Mouse (Mus musculus) cerebellum, postnatal 25 days (tissue): Measurements from ENCODE around the gene Krtap1-3.

Source experiments
- DNase-seq, 2 experiments: peaks; one replicate each; pipeline ENCODE4 v3.0.0; 2021; ENCODE audit warnings: mixed read lengths in 2 of 2

Gene Krtap1-3

GRCm38 (mm10) chr11:99557976-99558745, 33.0 kb downstream of the Krtap1-3 start:
- no peak for DNase-seq

DNA sequence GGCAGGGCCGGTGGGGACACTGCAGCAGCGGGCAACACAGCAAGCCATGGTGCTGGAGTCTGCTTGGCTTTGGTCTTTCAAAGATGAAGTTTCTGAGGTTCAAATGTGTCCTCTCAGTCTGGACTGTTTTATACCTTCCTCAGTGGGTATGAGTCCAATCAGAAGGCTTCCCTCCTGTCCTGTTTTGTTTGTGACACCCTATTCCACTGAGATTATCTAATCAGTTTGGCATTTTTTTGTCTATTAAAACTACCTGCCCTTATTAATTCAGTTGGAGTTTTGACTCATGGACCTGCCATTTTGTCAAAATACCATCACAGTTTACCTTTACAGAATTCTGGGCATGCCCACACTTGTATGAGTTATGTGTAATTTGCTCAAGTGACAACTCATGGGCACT, 34.4 kb downstream of the Krtap1-3 start, which contains the start of gene Krtap3-2:
Gene Krtap3-2, minus strand, starts transcription at position 101 of the 400 bp plus-strand sequence.
- DNase-seq, result no peak

DNA sequence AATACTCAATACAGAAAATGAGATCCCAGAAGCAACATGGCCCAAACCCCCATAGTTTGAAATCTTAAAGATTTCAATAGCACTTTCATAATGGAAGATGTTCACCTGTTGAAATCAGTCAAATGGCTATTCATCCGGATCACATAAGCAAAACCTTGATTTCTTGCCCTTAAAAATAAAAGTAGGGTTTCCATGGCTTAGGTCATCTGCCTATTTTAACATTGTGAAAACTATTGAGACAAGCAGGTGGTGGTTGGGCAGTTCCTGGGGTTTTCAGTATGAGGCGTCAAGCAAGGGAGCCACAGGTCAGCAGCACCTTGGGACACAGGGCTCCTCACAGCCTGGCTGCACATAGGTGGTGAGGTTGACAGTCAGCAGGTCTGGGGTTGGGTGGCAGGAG, 34.9 kb downstream of the Krtap1-3 start:
- DNase-seq, result no peak

- no peak for DNase-seq
Observed at GRCm38 (mm10) chr11:99550765-99551164, 40.4 kb downstream of the Krtap1-3 start, which contains the start of gene Krtap3-3. Gene Krtap3-3 (minus strand): TSS chr11:99550865.

DNA sequence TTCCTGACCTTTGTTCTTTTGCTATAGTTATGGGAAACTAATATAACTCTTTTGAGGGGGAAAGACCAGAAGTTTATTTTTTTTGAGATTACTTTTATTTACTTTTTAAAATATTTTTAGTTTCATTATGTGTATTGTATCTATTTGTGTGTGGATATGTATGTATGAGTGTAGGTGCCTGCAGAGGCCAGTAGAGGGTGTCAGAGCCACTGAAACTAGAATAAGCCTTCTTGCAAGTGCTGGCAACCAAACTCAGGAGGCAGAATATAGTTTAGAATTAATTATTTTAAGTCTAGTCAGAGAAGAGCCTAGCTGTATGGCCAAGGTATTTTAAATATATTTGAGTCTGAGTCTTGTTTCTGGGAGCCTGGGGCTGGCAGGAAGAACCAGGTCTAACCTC, 43.2 kb downstream of the Krtap1-3 start:
- DNase-seq, result no peak
